Mouse (Mus musculus): Measurements from ENCODE around the gene Tmtc2.

Tmtc2 gene

GRCm38 (mm10) chr10:105495248-105495647 is 79.0 kb downstream of the Tmtc2 start:
- no peak for DNase-seq

GRCm38 (mm10) chr10:105492485-105492884 is 81.8 kb downstream of the Tmtc2 start:
- DNase-seq: no peak

- DNase-seq: no peak
These were observed 83.5 kb downstream of the Tmtc2 start for GRCm38 (mm10) chr10:105490748-105491147.

GRCm38 (mm10) chr10:105489970-105490735 is 84.1 kb downstream of the Tmtc2 start:
- no peak for DNase-seq

GRCm38 (mm10) chr10:105486977-105487376 is 87.3 kb downstream of the Tmtc2 start:
- DNase-seq: no peak

- DNase-seq: no peak
These were observed 89.7 kb downstream of the Tmtc2 start for GRCm38 (mm10) chr10:105484355-105485094.

- no peak for DNase-seq
These were observed 94.5 kb downstream of the Tmtc2 start for GRCm38 (mm10) chr10:105479771-105480170.

- no peak for DNase-seq
These were observed 96.5 kb downstream of the Tmtc2 start for GRCm38 (mm10) chr10:105477623-105478238.

GRCm38 (mm10) chr10:105474162-105474830 is 100.0 kb downstream of the Tmtc2 start:
- DNase-seq: no peak

- no peak for DNase-seq
These were observed 109.9 kb downstream of the Tmtc2 start for GRCm38 (mm10) chr10:105464378-105464777.

GRCm38 (mm10) chr10:105453441-105453840 is 120.8 kb downstream of the Tmtc2 start:
- DNase-seq: no peak

GRCm38 (mm10) chr10:105447191-105447590 is 127.1 kb downstream of the Tmtc2 start:
- DNase-seq: no peak

- DNase-seq: no peak
These were observed 129.9 kb downstream of the Tmtc2 start for GRCm38 (mm10) chr10:105444309-105444708.

GRCm38 (mm10) chr10:105434879-105435278 is 139.4 kb downstream of the Tmtc2 start:
- DNase-seq: no peak

GRCm38 (mm10) chr10:105430885-105431284 is 143.4 kb downstream of the Tmtc2 start:
- no peak for DNase-seq

- no peak for DNase-seq
These were observed 144.0 kb downstream of the Tmtc2 start for GRCm38 (mm10) chr10:105430232-105430631.

- DNase-seq: no peak
These were observed 146.2 kb downstream of the Tmtc2 start for GRCm38 (mm10) chr10:105428080-105428479.

- DNase-seq: no peak
These were observed 146.6 kb downstream of the Tmtc2 start for GRCm38 (mm10) chr10:105427625-105428024.

- no peak for DNase-seq
These were observed 149.2 kb downstream of the Tmtc2 start for GRCm38 (mm10) chr10:105425052-105425451.

GRCm38 (mm10) chr10:105423187-105423586 is 151.1 kb downstream of the Tmtc2 start:
- DNase-seq: no peak

- no peak for DNase-seq
These were observed 156.3 kb downstream of the Tmtc2 start for GRCm38 (mm10) chr10:105417845-105418383.

GRCm38 (mm10) chr10:105416601-105417000 is 157.7 kb downstream of the Tmtc2 start:
- DNase-seq: no peak
